Mouse (Mus musculus) embryonic facial prominence, embryonic 11.5 days (tissue): ENCODE data around the gene Rtn4. TPM values are rescaled to one million over a fixed set of nuclear protein-coding genes. Genes with fewer than 3 reads are reported as not detected.

ENCODE experiments used
- ATAC-seq: fragments of 200-750 bp; cut with Nextera tagmentation; replicated peaks from 2 replicates; pipeline ENCODE4 v1.8.0; 2017; ENCODE audit warnings: low read depth; ENCODE audit not compliant: insufficient number of reproducible peaks, low FRiP score, low TSS enrichment
- DNase-seq: peaks from one replicate; pipeline ENCODE4 v3.0.0-alpha.2; 2015; ENCODE audit warnings: low spot score
- H3K27ac ChIP-seq: fragments of 300-500 bp; sonication (generic); replicated peaks from 2 replicates; pipeline ENCODE4 v1.5.1; 2014; ENCODE audit warnings: mild to moderate bottlenecking, low read depth, low read length, control low read depth
- H3K27me3 ChIP-seq: fragments of 300-500 bp; sonication (generic); 2 replicates; pipeline ENCODE4 v1.6.1; 2014; ENCODE audit warnings: mild to moderate bottlenecking, low read length, moderate library complexity, mixed read lengths; ENCODE audit not compliant: control insufficient read depth, insufficient read depth
- H3K36me3 ChIP-seq: fragments of 300-500 bp; sonication (generic); replicated peaks from 2 replicates; pipeline ENCODE4 v1.6.1; 2014; ENCODE audit warnings: low read depth, mild to moderate bottlenecking, low read length, moderate library complexity, mixed read lengths; ENCODE audit not compliant: control insufficient read depth, insufficient read depth
- H3K4me1 ChIP-seq: fragments of 300-500 bp; sonication (generic); 2 replicates; pipeline ENCODE4 v1.6.1; 2014; ENCODE audit warnings: low read length, mixed read lengths; ENCODE audit not compliant: control insufficient read depth, insufficient read depth
- H3K4me2 ChIP-seq: fragments of 300-500 bp; sonication (generic); 2 replicates; pipeline ENCODE4 v1.6.1; 2014; ENCODE audit warnings: low read depth, mild to moderate bottlenecking, control low read depth, low read length, moderate library complexity
- H3K4me3 ChIP-seq: fragments of 300-500 bp; sonication (generic); 2 replicates; pipeline ENCODE4 v1.5.1; 2014; ENCODE audit warnings: low read depth, low read length, control low read depth
- H3K9ac ChIP-seq: fragments of 300-500 bp; sonication (generic); replicated peaks from 2 replicates; pipeline ENCODE4 v1.6.1; 2014; ENCODE audit warnings: mild to moderate bottlenecking, control low read depth, low read length
- H3K9me3 ChIP-seq: fragments of 300-500 bp; sonication (generic); replicated peaks from 2 replicates; pipeline ENCODE4 v1.6.1; 2016; ENCODE audit warnings: mild to moderate bottlenecking, low read length, inconsistent platforms, mixed read lengths; ENCODE audit not compliant: control insufficient read depth
- WGBS: fragments of 180-500 bp; shearing (Covaris S2); extraction: QIAGEN DNeasy Blood & Tissue Kit; methylation state at CpG from one replicate; pipeline ENCODE4 v1.1.7; 2014; 5-methylcytosine and 5-hydroxymethylcytosine counted together
- polyA plus RNA-seq: library from polyadenylated mRNA; unstranded; fragments of >200 nt; fragmentation: Nextera tagmentation; extraction: Ambion mirVana; gene quantifications from 2 replicates; pipeline ENCODE4 v1.2.1, GENCODE M21; 2014

Rtn4 gene
- polyA plus RNA-seq, 1 experiment from 2014 or later = 75.1 TPM

DNA sequence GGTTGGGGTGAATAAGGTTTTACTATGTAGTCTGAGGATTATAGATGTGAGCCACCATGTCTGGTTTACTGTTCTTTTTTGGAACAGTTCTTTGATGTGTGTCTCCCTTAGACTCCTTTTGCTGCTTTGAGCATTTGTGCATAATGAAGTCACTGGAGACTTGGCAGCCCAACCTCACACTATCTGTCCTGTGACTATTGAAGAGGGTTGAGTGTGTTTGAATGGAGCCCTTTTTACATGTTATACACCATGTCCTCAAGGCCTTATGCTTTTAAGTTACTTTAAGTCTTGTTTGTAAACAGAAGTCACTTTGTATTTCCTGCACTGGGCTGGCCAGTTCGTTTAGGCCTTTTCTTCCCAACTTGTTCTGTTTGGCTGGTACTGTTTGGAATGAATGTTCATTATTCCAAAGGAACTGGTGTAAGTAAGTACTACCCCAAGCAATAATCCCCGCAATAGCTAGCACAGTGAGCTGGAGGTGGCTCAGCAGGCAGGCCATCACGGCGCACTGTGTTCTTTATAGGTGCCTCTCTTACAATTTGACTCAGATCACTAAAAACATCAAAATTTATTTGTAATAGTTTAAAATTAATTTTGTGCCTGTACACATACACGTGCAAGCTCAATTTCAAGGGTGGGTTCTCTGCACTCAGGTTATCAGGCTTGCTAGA lies 52.1 kb downstream of the Rtn4 start:
- DNase-seq = no peak
- H3K9ac ChIP-seq = no peak overlapping the region
- H3K4me1 ChIP-seq = no peaks in the 10 kb centered on the region
- no peak overlapping the region for H3K4me2 ChIP-seq
- H3K27ac ChIP-seq = no peak overlapping the region
- no peaks in the 10 kb centered on the region; the same call in 1 of the 2 replicates for H3K36me3 ChIP-seq
- WGBS = 91% methylated on average over 5 of the region's 5 CpGs
- no peak for ATAC-seq
- no peak overlapping the region for H3K4me3 ChIP-seq
- no peaks in the 10 kb centered on the region for H3K9me3 ChIP-seq
- no peaks in the 10 kb centered on the region for H3K27me3 ChIP-seq

DNA sequence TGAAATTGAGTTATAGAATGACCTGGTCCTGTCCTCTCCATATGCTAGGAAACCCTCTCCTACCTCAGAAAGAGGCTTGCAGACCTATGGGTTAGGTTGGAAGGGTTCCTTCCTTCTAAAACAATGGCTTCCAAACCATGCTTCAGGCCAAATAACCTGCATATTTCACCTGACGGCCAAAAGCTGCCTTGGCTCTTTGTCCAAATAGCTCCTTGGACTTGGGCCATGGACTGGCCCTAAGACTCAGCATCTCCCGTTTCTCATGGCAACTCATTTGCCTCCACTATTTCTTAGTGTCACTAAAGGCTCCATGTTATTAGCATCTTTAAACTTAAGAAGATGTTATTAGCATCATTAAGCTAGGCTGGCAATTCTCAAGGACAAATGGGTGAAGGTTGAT lies 52.8 kb downstream of the Rtn4 start:
- 84% methylated on average over 2 of the region's 2 CpGs for WGBS
- no peak overlapping the region for H3K4me3 ChIP-seq
- no peak for ATAC-seq
- H3K4me1 ChIP-seq = no peaks in the 10 kb centered on the region
- DNase-seq = no peak
- H3K4me2 ChIP-seq = no peak overlapping the region
- no peak overlapping the region for H3K27ac ChIP-seq
- no peaks in the 10 kb centered on the region; the same call in 1 of the 2 replicates for H3K36me3 ChIP-seq
- no peak overlapping the region for H3K9ac ChIP-seq
- no peaks in the 10 kb centered on the region for H3K9me3 ChIP-seq
- no peaks in the 10 kb centered on the region for H3K27me3 ChIP-seq

DNA sequence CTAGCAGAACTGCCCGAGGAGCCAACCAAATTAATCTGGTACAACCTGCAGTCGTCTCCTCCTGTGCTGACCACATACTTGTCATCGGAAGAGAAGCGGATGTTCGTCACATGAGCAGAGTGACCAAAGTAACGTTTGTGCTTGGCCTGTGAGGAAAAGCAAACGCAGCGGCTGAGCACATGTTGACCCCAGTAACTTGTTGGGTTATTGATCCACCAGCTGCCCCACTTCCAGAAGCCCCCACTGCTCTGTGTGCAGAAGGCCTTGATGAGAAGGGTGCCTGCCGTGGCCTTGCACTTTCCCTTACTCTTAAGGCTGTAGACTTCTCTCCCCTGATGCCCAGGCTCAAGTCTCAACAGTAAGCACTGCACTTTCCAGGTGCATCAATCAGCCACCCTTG lies 53.5 kb downstream of the Rtn4 start:
- DNase-seq = no peak
- WGBS = 94% methylated on average over 9 of the region's 9 CpGs
- Histone ChIP-seq H3K36me3 (no peaks in the 10 kb centered on the region; the same call in 1 of the 2 replicates), H3K27ac (no peak overlapping the region), H3K4me3 (no peak overlapping the region), H3K27me3 (no peaks in the 10 kb centered on the region), H3K9me3 (no peaks in the 10 kb centered on the region), H3K4me2 (no peak overlapping the region), H3K9ac (no peak overlapping the region), H3K4me1 (no peaks in the 10 kb centered on the region)
- no peak for ATAC-seq

DNA sequence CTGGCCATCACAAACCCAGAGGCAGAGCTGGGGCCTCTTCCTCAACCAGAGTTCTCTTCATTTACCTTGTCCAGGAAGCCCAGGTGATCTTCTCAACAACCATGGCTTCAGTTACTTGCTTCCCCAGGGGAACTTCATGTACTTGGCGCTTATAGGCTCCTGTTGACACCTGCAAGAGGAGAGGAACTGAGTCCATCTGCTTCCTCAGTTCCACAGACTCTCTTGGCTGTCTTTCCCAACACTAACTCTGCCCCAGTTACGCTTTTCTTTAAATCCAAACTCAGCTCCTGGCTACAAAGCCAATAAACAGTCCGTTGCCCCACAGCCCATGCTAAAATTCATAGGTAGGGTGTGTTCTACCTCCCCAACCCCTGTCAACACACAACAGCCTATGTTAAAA lies 54.6 kb downstream of the Rtn4 start:
- ATAC-seq (no peak), DNase-seq (no peak)
- Histone ChIP-seq H3K4me3 (no peak overlapping the region), H3K27me3 (no peaks in the 10 kb centered on the region), H3K4me2 (no peak overlapping the region), H3K27ac (no peak overlapping the region), H3K9ac (no peak overlapping the region), H3K9me3 (no peaks in the 10 kb centered on the region), H3K36me3 (no peaks in the 10 kb centered on the region; the same call in 1 of the 2 replicates), H3K4me1 (no peaks in the 10 kb centered on the region)
- WGBS = 93% methylated on average over 3 of the region's 3 CpGs

DNA sequence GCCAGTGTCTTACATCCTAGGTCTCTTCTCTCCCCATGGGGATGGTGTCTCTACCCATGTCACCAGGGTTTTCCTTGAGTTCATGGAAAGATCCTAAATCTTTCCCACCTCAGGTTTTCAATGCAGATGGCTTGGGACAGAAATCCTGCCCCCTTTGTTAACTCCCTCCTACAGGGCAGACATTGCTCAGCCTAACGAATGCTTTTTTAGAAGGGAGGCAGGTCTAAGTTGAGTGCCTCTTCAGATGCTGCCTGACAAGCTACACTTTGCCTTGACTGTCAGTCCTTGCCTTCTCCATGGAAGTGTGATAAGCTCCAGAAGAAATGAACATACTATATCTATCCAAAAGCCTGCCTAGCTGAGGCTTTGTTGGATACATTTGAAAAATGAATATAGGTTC lies 55.1 kb downstream of the Rtn4 start:
- DNase-seq = no peak
- Histone ChIP-seq H3K4me3 (no peak overlapping the region), H3K9me3 (no peaks in the 10 kb centered on the region), H3K27ac (no peak overlapping the region), H3K27me3 (no peaks in the 10 kb centered on the region), H3K4me2 (no peak overlapping the region), H3K9ac (no peak overlapping the region), H3K36me3 (no peaks in the 10 kb centered on the region; the same call in 1 of the 2 replicates), H3K4me1 (no peaks in the 10 kb centered on the region)
- 82% methylated on average over 1 of the region's 1 CpGs for WGBS
- no peak for ATAC-seq

- Histone ChIP-seq H3K9ac (no peak overlapping the region), H3K4me3 (no peak overlapping the region), H3K27ac (no peak overlapping the region), H3K4me2 (no peak overlapping the region), H3K27me3 (no peaks in the 10 kb centered on the region), H3K4me1 (no peaks in the 10 kb centered on the region), H3K36me3 (no peaks in the 10 kb centered on the region; the same call in 1 of the 2 replicates), H3K9me3 (no peaks in the 10 kb centered on the region)
- DNase-seq = no peak
- ATAC-seq = no peak
- WGBS = 85% methylated on average over 8 of the region's 8 CpGs
These were observed 56.2 kb downstream of the Rtn4 start for GRCm38 (mm10) chr11:29748750-29749467.

GRCm38 (mm10) chr11:29749468-29749829 lies 56.7 kb downstream of the Rtn4 start:
- Histone ChIP-seq H3K4me3 (no peak overlapping the region), H3K36me3 (no peaks in the 10 kb centered on the region; the same call in 1 of the 2 replicates), H3K4me1 (no peaks in the 10 kb centered on the region), H3K27ac (no peak overlapping the region), H3K27me3 (no peaks in the 10 kb centered on the region), H3K9ac (no peak overlapping the region), H3K9me3 (no peaks in the 10 kb centered on the region), H3K4me2 (no peak overlapping the region)
- ATAC-seq = no peak
- WGBS = 93% methylated on average over 1 of the region's 1 CpGs
- no peak for DNase-seq

- Histone ChIP-seq H3K4me2 (no peak overlapping the region), H3K27ac (no peak overlapping the region), H3K36me3 (no peaks in the 10 kb centered on the region; the same call in 1 of the 2 replicates), H3K9ac (no peak overlapping the region), H3K27me3 (no peaks in the 10 kb centered on the region), H3K4me1 (no peaks in the 10 kb centered on the region), H3K9me3 (no peaks in the 10 kb centered on the region), H3K4me3 (no peak overlapping the region)
- WGBS = 94% methylated on average over 2 of the region's 2 CpGs
- DNase-seq (no peak), ATAC-seq (no peak)
These were observed 58.3 kb downstream of the Rtn4 start for GRCm38 (mm10) chr11:29751013-29751412.
